Mouse (Mus musculus) midbrain, embryonic 11.5 days (tissue): ENCODE data around the gene Cd63. TPM values are rescaled to one million over a fixed set of nuclear protein-coding genes. Genes with fewer than 3 reads are reported as not detected.

Experiments used
- ATAC-seq: fragments of 200-750 bp; cut with Nextera tagmentation; 2 replicates; pipeline ENCODE4 v1.8.0; 2017; ENCODE audit warnings: moderate TSS enrichment, moderate library complexity; ENCODE audit not compliant: low FRiP score
- DNase-seq: peaks from one replicate; pipeline ENCODE4 v3.0.0; 2015; ENCODE audit warnings: low spot score; ENCODE audit errors: missing footprints
- H3K27ac ChIP-seq: fragments of 300-500 bp; sonication (generic); 2 replicates; pipeline ENCODE4 v1.5.1; 2014; ENCODE audit warnings: low read depth, low read length
- H3K27me3 ChIP-seq: fragments of 300-500 bp; sonication (generic); 2 replicates; pipeline ENCODE4 v1.6.1; 2014; ENCODE audit warnings: mild to moderate bottlenecking, low read length, moderate library complexity, mixed read lengths; ENCODE audit not compliant: control insufficient read depth, insufficient read depth
- H3K36me3 ChIP-seq: fragments of 300-500 bp; sonication (generic); 2 replicates; pipeline ENCODE4 v1.6.1; 2014; ENCODE audit warnings: mild to moderate bottlenecking, low read length, moderate library complexity, mixed read lengths; ENCODE audit not compliant: control insufficient read depth, insufficient read depth
- H3K4me1 ChIP-seq: fragments of 300-500 bp; sonication (generic); 2 replicates; pipeline ENCODE4 v1.6.1; 2014; ENCODE audit warnings: low read length; ENCODE audit not compliant: control insufficient read depth, insufficient read depth
- H3K4me2 ChIP-seq: fragments of 300-500 bp; sonication (generic); 2 replicates; pipeline ENCODE4 v1.6.1; 2014; ENCODE audit warnings: mild to moderate bottlenecking, moderate library complexity
- H3K4me3 ChIP-seq: fragments of 300-500 bp; sonication (generic); 2 replicates; pipeline ENCODE4 v1.5.1; 2014; ENCODE audit warnings: low read depth, low read length
- H3K9ac ChIP-seq: fragments of 300-500 bp; sonication (generic); 2 replicates; pipeline ENCODE4 v1.6.1; 2014; ENCODE audit warnings: low read length
- H3K9me3 ChIP-seq: fragments of 300-500 bp; sonication (generic); 2 replicates; pipeline ENCODE4 v1.6.1; 2016; ENCODE audit warnings: low read length; ENCODE audit not compliant: control insufficient read depth
- WGBS: fragments of 180-500 bp; shearing (Covaris S2); extraction: QIAGEN DNeasy Blood & Tissue Kit; methylation state at CpG from one replicate; pipeline ENCODE4 v1.1.7; 2014; 5-methylcytosine and 5-hydroxymethylcytosine counted together
- polyA plus RNA-seq: library from polyadenylated mRNA; unstranded; fragments of >200 nt; fragmentation: Nextera tagmentation; extraction: Ambion mirVana; gene quantifications from 2 replicates; pipeline ENCODE4 v1.2.1, GENCODE M21; 2014

The Cd63 gene
- polyA plus RNA-seq: 168 and 177 TPM in 2 replicates

- DNase-seq (no peak), ATAC-seq (no peak)
- Histone ChIP-seq H3K27me3 (peaks cover 11% of the 10 kb centered on the region; the same call in 1 of the 2 replicates), H3K9me3 (no peaks in the 10 kb centered on the region), H3K4me1 (no peaks in the 10 kb centered on the region), H3K36me3 (no peaks in the 10 kb centered on the region), H3K9ac (no peak within 1 kb of the TSS), H3K4me2 (no peak within 1 kb of the TSS), H3K4me3 (no peak within 1 kb of the TSS), H3K27ac (no peak within 1 kb of the TSS)
- 90% methylated on average over 3 of the region's 3 CpGs for WGBS
Measured at GRCm38 (mm10) chr10:128900698-128901097, at the start of gene Cd63. Gene Cd63 (plus strand): TSS chr10:128900989.

- Histone ChIP-seq H3K9ac (no peak overlapping the region), H3K9me3 (no peaks in the 10 kb centered on the region), H3K36me3 (peaks cover 4% of the 10 kb centered on the region; the same call in 1 of the 2 replicates), H3K4me2 (no peak overlapping the region), H3K4me1 (no peaks in the 10 kb centered on the region), H3K27ac (no peak overlapping the region), H3K4me3 (no peak overlapping the region), H3K27me3 (no peaks in the 10 kb centered on the region)
- ATAC-seq: no peak
- peak; percentile 12 for DNase-seq
Measured at GRCm38 (mm10) chr10:128861176-128861575, 39.6 kb upstream of the Cd63 start.

DNA sequence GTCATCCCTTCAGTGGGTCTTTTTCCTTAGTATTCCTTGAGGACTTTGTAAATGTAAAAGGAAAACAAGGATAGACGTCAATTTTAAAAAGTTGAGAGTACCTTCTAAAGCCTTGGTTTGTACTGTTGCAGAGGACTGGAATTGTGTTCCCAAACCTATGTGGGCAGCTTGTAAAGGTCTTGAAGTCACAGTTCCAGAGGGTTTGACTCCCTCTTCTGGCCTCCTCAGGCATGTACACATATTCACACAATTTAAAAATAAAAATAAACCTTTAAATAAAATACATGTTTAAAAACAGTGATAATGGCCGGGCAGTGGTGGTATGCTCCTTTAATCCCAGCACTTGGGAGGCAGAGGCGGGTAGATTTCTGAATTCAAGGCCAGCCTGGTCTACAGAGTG, 34.7 kb upstream of the Cd63 start:
- Histone ChIP-seq H3K9ac (no peak overlapping the region), H3K4me1 (no peaks in the 10 kb centered on the region), H3K4me2 (no peak overlapping the region), H3K27me3 (no peaks in the 10 kb centered on the region), H3K9me3 (no peaks in the 10 kb centered on the region), H3K27ac (no peak overlapping the region), H3K36me3 (peaks cover 6% of the 10 kb centered on the region; the same call in 1 of the 2 replicates), H3K4me3 (no peak overlapping the region)
- ATAC-seq: no peak
- WGBS: 90% methylated on average over 3 of the region's 3 CpGs
- no peak for DNase-seq

- Histone ChIP-seq H3K9ac (no peak overlapping the region), H3K4me3 (no peak overlapping the region), H3K4me1 (no peaks in the 10 kb centered on the region), H3K27ac (no peak overlapping the region), H3K4me2 (no peak overlapping the region), H3K36me3 (peaks cover 6% of the 10 kb centered on the region; the same call in 1 of the 2 replicates), H3K27me3 (no peaks in the 10 kb centered on the region), H3K9me3 (no peaks in the 10 kb centered on the region)
- ATAC-seq (no peak), DNase-seq (no peak)
- WGBS: 91% methylated on average over 1 of the region's 1 CpGs
Measured at GRCm38 (mm10) chr10:128866518-128866917, 34.3 kb upstream of the Cd63 start.

GRCm38 (mm10) chr10:128870341-128870740, 30.4 kb upstream of the Cd63 start:
- H3K27ac ChIP-seq: no peak overlapping the region
- no peak overlapping the region for H3K9ac ChIP-seq
- H3K4me1 ChIP-seq: no peaks in the 10 kb centered on the region
- H3K36me3 ChIP-seq: peaks cover 16% of the 10 kb centered on the region
- H3K27me3 ChIP-seq: no peaks in the 10 kb centered on the region
- ATAC-seq (no peak), DNase-seq (no peak)
- 89% methylated on average over 3 of the region's 3 CpGs for WGBS
- H3K4me3 ChIP-seq: no peak overlapping the region
- no peaks in the 10 kb centered on the region for H3K9me3 ChIP-seq
- H3K4me2 ChIP-seq: no peak overlapping the region

GRCm38 (mm10) chr10:128878291-128878690, 22.5 kb upstream of the Cd63 start:
- Histone ChIP-seq H3K4me2 (no peak overlapping the region), H3K27ac (no peak overlapping the region), H3K36me3 (peaks cover 4% of the 10 kb centered on the region; the same call in 1 of the 2 replicates), H3K9me3 (no peaks in the 10 kb centered on the region), H3K27me3 (no peaks in the 10 kb centered on the region), H3K4me1 (no peaks in the 10 kb centered on the region), H3K9ac (no peak overlapping the region), H3K4me3 (no peak overlapping the region)
- no peak for ATAC-seq
- peak; percentile 78 for DNase-seq

- no peak for ATAC-seq
- no peak overlapping the region for H3K4me3 ChIP-seq
- 87% methylated on average over 2 of the region's 2 CpGs for WGBS
- no peak overlapping the region for H3K27ac ChIP-seq
- no peak for DNase-seq
- no peaks in the 10 kb centered on the region for H3K27me3 ChIP-seq
- no peak overlapping the region for H3K4me2 ChIP-seq
- no peaks in the 10 kb centered on the region for H3K9me3 ChIP-seq
- H3K4me1 ChIP-seq: no peaks in the 10 kb centered on the region
- H3K36me3 ChIP-seq: no peaks in the 10 kb centered on the region
- no peak overlapping the region for H3K9ac ChIP-seq
Measured at GRCm38 (mm10) chr10:128878811-128879210, 22.0 kb upstream of the Cd63 start.

- H3K27ac ChIP-seq: no peak overlapping the region
- 78% methylated on average over 5 of the region's 5 CpGs for WGBS
- H3K27me3 ChIP-seq: no peaks in the 10 kb centered on the region
- H3K4me2 ChIP-seq: no peak overlapping the region
- no peak for DNase-seq
- no peaks in the 10 kb centered on the region for H3K4me1 ChIP-seq
- H3K4me3 ChIP-seq: no peak overlapping the region
- H3K36me3 ChIP-seq: peaks cover 3% of the 10 kb centered on the region
- no peak for ATAC-seq
- H3K9me3 ChIP-seq: no peaks in the 10 kb centered on the region
- no peak overlapping the region for H3K9ac ChIP-seq
Measured at GRCm38 (mm10) chr10:128882067-128882466, 18.7 kb upstream of the Cd63 start.

GRCm38 (mm10) chr10:128888941-128889827, 11.6 kb upstream of the Cd63 start:
- Histone ChIP-seq H3K36me3 (peaks cover 7% of the 10 kb centered on the region), H3K9me3 (no peaks in the 10 kb centered on the region), H3K27me3 (no peaks in the 10 kb centered on the region), H3K4me3 (peak overlapping the region; percentile 77), H3K9ac (peak overlapping the region; percentile 54), H3K4me2 (peak overlapping the region; percentile 65), H3K27ac (peak overlapping the region; percentile 92), H3K4me1 (peaks cover 28% of the 10 kb centered on the region)
- peak; percentile 67 for ATAC-seq
- WGBS: 0% methylated on average over 6 of the region's 7 CpGs
- peak; percentile 95 for DNase-seq
